Mouse (Mus musculus) CH12.LX (cell line): ENCODE results near the gene Hivep2.

Source experiments
- CHD2 ChIP-seq: IDR thresholded peaks from 2 replicates; pipeline ENCODE4 v1.6.1; 2011; ENCODE audit warnings: low read length, improper control_type of control experiment
- CTCF ChIP-seq, 2 experiments: IDR thresholded peaks in 1 of 2; conservative IDR thresholded peaks in 1 of 2; 2 replicates each; pipeline ENCODE4 v1.5.1; 2011 to 2012; ENCODE audit warnings: low read depth in 2 of 2, low read length in 2 of 2, improper control_type of control experiment in 1 of 2, inconsistent platforms in 1 of 2, mild to moderate bottlenecking in 1 of 2, moderate library complexity in 1 of 2

DNA sequence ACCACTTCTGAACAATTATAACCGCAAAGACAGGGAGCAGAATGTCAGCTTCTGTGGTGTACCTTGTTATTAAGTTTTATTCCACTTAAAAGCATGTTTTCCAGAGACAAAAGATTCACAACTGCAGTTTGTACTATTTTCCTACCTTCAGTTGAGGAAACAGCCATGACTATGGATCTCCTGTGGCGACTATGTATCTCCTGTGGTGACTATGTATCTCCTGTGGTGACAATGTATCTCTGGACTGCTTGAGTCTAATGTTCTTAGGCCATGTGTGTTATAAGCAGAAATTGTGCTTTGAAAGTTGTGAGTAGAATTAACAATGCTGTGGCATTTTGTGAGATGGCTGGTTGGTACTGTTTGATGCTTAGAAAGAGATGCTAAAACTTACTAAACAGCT is 51.5 kb downstream of the Hivep2 start:
- TF ChIP-seq CHD2 = no peak
- no peak for TF ChIP-seq CTCF (conservative IDR thresholded peaks at IDR 0.05 in 1 of 2, IDR thresholded peaks at IDR 0.05 in 1 of 2; ENCODE audit: low read depth in 2 of 2, low read length in 2 of 2)
